Mouse (Mus musculus): Measurements from ENCODE around the gene Plxna1. TPM values are rescaled to one million over a fixed set of nuclear protein-coding genes. Genes with fewer than 3 reads are reported as not detected.

Gene Plxna1
- polyA plus RNA-seq, 1 experiment from 2014 or later = 35.6 TPM

GRCm38 (mm10) chr6:89355661-89356060, 6.8 kb downstream of the Plxna1 start:
- H3K4me2 ChIP-seq (replicated peaks; ENCODE audit: low read depth, low read length) = no peak overlapping the region
- H3K9ac ChIP-seq (ENCODE audit: low read depth, low read length) = no peak overlapping the region

GRCm38 (mm10) chr6:89354726-89355125, 7.7 kb downstream of the Plxna1 start:
- 0 out of 2 replicates have a peak overlapping the region, but pooled peaks have one; percentile 17 for H3K27ac ChIP-seq (ENCODE audit: low read depth, low read length)
- 89% methylated on average over 12 of the region's 12 CpGs for WGBS
- H3K4me3 ChIP-seq (ENCODE audit: low read depth, low read length) = no peak overlapping the region
- peaks cover 7% of the 10 kb centered on the region for H3K4me1 ChIP-seq (replicated peaks; ENCODE audit: control insufficient read depth, insufficient read depth, low read length)
- no peaks in the 10 kb centered on the region for H3K9me3 ChIP-seq (ENCODE audit: control insufficient read depth, low read length)
- DNase-seq (ENCODE audit: low spot score) (no peak), ATAC-seq (ENCODE audit: low FRiP score) (no peak)
- H3K36me3 ChIP-seq (ENCODE audit: control insufficient read depth, insufficient read depth, low read length) = 0 out of 2 replicates have a peak, but pooled peaks cover 2% of the 10 kb centered on the region
- no peak overlapping the region for H3K4me2 ChIP-seq (replicated peaks; ENCODE audit: low read depth, low read length)
- H3K27me3 ChIP-seq (ENCODE audit: control insufficient read depth, insufficient read depth, low read length) = no peaks in the 10 kb centered on the region
- H3K9ac ChIP-seq (ENCODE audit: low read depth, low read length) = no peak overlapping the region

More at GRCm38 (mm10) chr6:89355661-89356060, 6.8 kb downstream of the Plxna1 start:
- Histone ChIP-seq H3K27ac (ENCODE audit: low read depth, low read length) (no peak overlapping the region), H3K4me3 (ENCODE audit: low read depth, low read length) (no peak overlapping the region), H3K36me3 (ENCODE audit: control insufficient read depth, insufficient read depth, low read length) (0 out of 2 replicates have a peak, but pooled peaks cover 2% of the 10 kb centered on the region), H3K4me1 (replicated peaks; ENCODE audit: control insufficient read depth, insufficient read depth, low read length) (peaks cover 14% of the 10 kb centered on the region), H3K9me3 (ENCODE audit: control insufficient read depth, low read length) (no peaks in the 10 kb centered on the region), H3K27me3 (ENCODE audit: control insufficient read depth, insufficient read depth, low read length) (no peaks in the 10 kb centered on the region)
- no peak for ATAC-seq (ENCODE audit: low FRiP score)
- DNase-seq (ENCODE audit: low spot score) = no peak
- WGBS = 41% methylated on average over 7 of the region's 7 CpGs

GRCm38 (mm10) chr6:89354076-89354475, 8.3 kb downstream of the Plxna1 start:
- 0 out of 2 replicates have a peak overlapping the region, but pooled peaks have one; percentile 17 for H3K27ac ChIP-seq (ENCODE audit: low read depth, low read length)
- no peaks in the 10 kb centered on the region for H3K9me3 ChIP-seq (ENCODE audit: control insufficient read depth, low read length)
- no peak overlapping the region for H3K4me3 ChIP-seq (ENCODE audit: low read depth, low read length)
- H3K9ac ChIP-seq (ENCODE audit: low read depth, low read length) = no peak overlapping the region
- H3K4me2 ChIP-seq (replicated peaks; ENCODE audit: low read depth, low read length) = no peak overlapping the region
- 0 out of 2 replicates have a peak, but pooled peaks cover 2% of the 10 kb centered on the region for H3K36me3 ChIP-seq (ENCODE audit: control insufficient read depth, insufficient read depth, low read length)
- no peak for ATAC-seq (ENCODE audit: low FRiP score)
- WGBS = 85% methylated on average over 5 of the region's 5 CpGs
- DNase-seq (ENCODE audit: low spot score) = no peak
- H3K27me3 ChIP-seq (ENCODE audit: control insufficient read depth, insufficient read depth, low read length) = no peaks in the 10 kb centered on the region
- peaks cover 7% of the 10 kb centered on the region for H3K4me1 ChIP-seq (replicated peaks; ENCODE audit: control insufficient read depth, insufficient read depth, low read length)

- no peak for ATAC-seq (ENCODE audit: low FRiP score)
- H3K36me3 ChIP-seq (ENCODE audit: control insufficient read depth, insufficient read depth, low read length) = 0 out of 2 replicates have a peak, but pooled peaks cover 2% of the 10 kb centered on the region
- H3K4me1 ChIP-seq (replicated peaks; ENCODE audit: control insufficient read depth, insufficient read depth, low read length) = peaks cover 7% of the 10 kb centered on the region
- no peak overlapping the region for H3K4me3 ChIP-seq (ENCODE audit: low read depth, low read length)
- WGBS = 79% methylated on average over 8 of the region's 8 CpGs
- H3K27ac ChIP-seq (ENCODE audit: low read depth, low read length) = no peak overlapping the region
- H3K4me2 ChIP-seq (replicated peaks; ENCODE audit: low read depth, low read length) = no peak overlapping the region
- no peak for DNase-seq (ENCODE audit: low spot score)
- no peak overlapping the region for H3K9ac ChIP-seq (ENCODE audit: low read depth, low read length)
- H3K9me3 ChIP-seq (ENCODE audit: control insufficient read depth, low read length) = no peaks in the 10 kb centered on the region
- no peaks in the 10 kb centered on the region for H3K27me3 ChIP-seq (ENCODE audit: control insufficient read depth, insufficient read depth, low read length)
Measured at GRCm38 (mm10) chr6:89353101-89353500, 9.3 kb downstream of the Plxna1 start.

GRCm38 (mm10) chr6:89351441-89352137, 10.8 kb downstream of the Plxna1 start:
- DNase-seq (ENCODE audit: low spot score) = peak; percentile 42
- Histone ChIP-seq H3K9ac (ENCODE audit: low read depth, low read length) (no peak overlapping the region), H3K4me2 (replicated peaks; ENCODE audit: low read depth, low read length) (no peak overlapping the region), H3K4me3 (ENCODE audit: low read depth, low read length) (no peak overlapping the region), H3K27me3 (ENCODE audit: control insufficient read depth, insufficient read depth, low read length) (no peaks in the 10 kb centered on the region), H3K36me3 (ENCODE audit: control insufficient read depth, insufficient read depth, low read length) (0 out of 2 replicates have a peak, but pooled peaks cover 5% of the 10 kb centered on the region), H3K9me3 (ENCODE audit: control insufficient read depth, low read length) (no peaks in the 10 kb centered on the region), H3K4me1 (replicated peaks; ENCODE audit: control insufficient read depth, insufficient read depth, low read length) (peaks cover 7% of the 10 kb centered on the region), H3K27ac (ENCODE audit: low read depth, low read length) (peak overlapping the region; percentile 48; the same call in 1 of the 2 replicates)
- peak; percentile 76 for ATAC-seq (ENCODE audit: low FRiP score)
- 33% methylated on average over 5 of the region's 5 CpGs for WGBS

GRCm38 (mm10) chr6:89350520-89350919, 11.9 kb downstream of the Plxna1 start:
- Histone ChIP-seq H3K4me3 (ENCODE audit: low read depth, low read length) (no peak overlapping the region), H3K27ac (ENCODE audit: low read depth, low read length) (no peak overlapping the region), H3K4me2 (replicated peaks; ENCODE audit: low read depth, low read length) (no peak overlapping the region), H3K4me1 (replicated peaks; ENCODE audit: control insufficient read depth, insufficient read depth, low read length) (peaks cover 5% of the 10 kb centered on the region), H3K27me3 (ENCODE audit: control insufficient read depth, insufficient read depth, low read length) (no peaks in the 10 kb centered on the region), H3K9ac (ENCODE audit: low read depth, low read length) (no peak overlapping the region), H3K36me3 (ENCODE audit: control insufficient read depth, insufficient read depth, low read length) (0 out of 2 replicates have a peak, but pooled peaks cover 5% of the 10 kb centered on the region), H3K9me3 (ENCODE audit: control insufficient read depth, low read length) (no peaks in the 10 kb centered on the region)
- 100% methylated on average over 2 of the region's 2 CpGs for WGBS
- ATAC-seq (ENCODE audit: low FRiP score) (no peak), DNase-seq (ENCODE audit: low spot score) (no peak)

- Histone ChIP-seq H3K27ac (ENCODE audit: low read depth, low read length) (no peak overlapping the region), H3K36me3 (ENCODE audit: control insufficient read depth, insufficient read depth, low read length) (0 out of 2 replicates have a peak, but pooled peaks cover 5% of the 10 kb centered on the region)
Measured at GRCm38 (mm10) chr6:89350037-89350515, 12.3 kb downstream of the Plxna1 start.

GRCm38 (mm10) chr6:89348363-89348762, 14.1 kb downstream of the Plxna1 start:
- WGBS = 76% methylated on average over 9 of the region's 9 CpGs
- no peak overlapping the region for H3K4me3 ChIP-seq (ENCODE audit: low read depth, low read length)
- no peak for ATAC-seq (ENCODE audit: low FRiP score)
- H3K4me2 ChIP-seq (replicated peaks; ENCODE audit: low read depth, low read length) = no peak overlapping the region
- peaks cover 2% of the 10 kb centered on the region for H3K4me1 ChIP-seq (replicated peaks; ENCODE audit: control insufficient read depth, insufficient read depth, low read length)
- no peaks in the 10 kb centered on the region for H3K27me3 ChIP-seq (ENCODE audit: control insufficient read depth, insufficient read depth, low read length)
- no peaks in the 10 kb centered on the region for H3K9me3 ChIP-seq (ENCODE audit: control insufficient read depth, low read length)
- DNase-seq (ENCODE audit: low spot score) = no peak
- H3K27ac ChIP-seq (ENCODE audit: low read depth, low read length) = no peak overlapping the region
- H3K36me3 ChIP-seq (ENCODE audit: control insufficient read depth, insufficient read depth, low read length) = 0 out of 2 replicates have a peak, but pooled peaks cover 3% of the 10 kb centered on the region
- no peak overlapping the region for H3K9ac ChIP-seq (ENCODE audit: low read depth, low read length)

More at GRCm38 (mm10) chr6:89350037-89350515, 12.3 kb downstream of the Plxna1 start:
- Histone ChIP-seq H3K4me3 (ENCODE audit: low read depth, low read length) (no peak overlapping the region), H3K27me3 (ENCODE audit: control insufficient read depth, insufficient read depth, low read length) (no peaks in the 10 kb centered on the region), H3K9ac (ENCODE audit: low read depth, low read length) (no peak overlapping the region), H3K4me1 (replicated peaks; ENCODE audit: control insufficient read depth, insufficient read depth, low read length) (peaks cover 2% of the 10 kb centered on the region), H3K4me2 (replicated peaks; ENCODE audit: low read depth, low read length) (no peak overlapping the region), H3K9me3 (ENCODE audit: control insufficient read depth, low read length) (no peaks in the 10 kb centered on the region)
- WGBS = 64% methylated on average over 1 of the region's 1 CpGs
- no peak for DNase-seq (ENCODE audit: low spot score)
- ATAC-seq (ENCODE audit: low FRiP score) = no peak
